Mouse (Mus musculus) urinary bladder, postnatal 10 days (tissue): ENCODE results near the gene Ets2.

Source experiments
- DNase-seq: peaks from one replicate; pipeline ENCODE4 v3.0.0; 2022; ENCODE audit warnings: low spot score

Ets2 gene

DNA sequence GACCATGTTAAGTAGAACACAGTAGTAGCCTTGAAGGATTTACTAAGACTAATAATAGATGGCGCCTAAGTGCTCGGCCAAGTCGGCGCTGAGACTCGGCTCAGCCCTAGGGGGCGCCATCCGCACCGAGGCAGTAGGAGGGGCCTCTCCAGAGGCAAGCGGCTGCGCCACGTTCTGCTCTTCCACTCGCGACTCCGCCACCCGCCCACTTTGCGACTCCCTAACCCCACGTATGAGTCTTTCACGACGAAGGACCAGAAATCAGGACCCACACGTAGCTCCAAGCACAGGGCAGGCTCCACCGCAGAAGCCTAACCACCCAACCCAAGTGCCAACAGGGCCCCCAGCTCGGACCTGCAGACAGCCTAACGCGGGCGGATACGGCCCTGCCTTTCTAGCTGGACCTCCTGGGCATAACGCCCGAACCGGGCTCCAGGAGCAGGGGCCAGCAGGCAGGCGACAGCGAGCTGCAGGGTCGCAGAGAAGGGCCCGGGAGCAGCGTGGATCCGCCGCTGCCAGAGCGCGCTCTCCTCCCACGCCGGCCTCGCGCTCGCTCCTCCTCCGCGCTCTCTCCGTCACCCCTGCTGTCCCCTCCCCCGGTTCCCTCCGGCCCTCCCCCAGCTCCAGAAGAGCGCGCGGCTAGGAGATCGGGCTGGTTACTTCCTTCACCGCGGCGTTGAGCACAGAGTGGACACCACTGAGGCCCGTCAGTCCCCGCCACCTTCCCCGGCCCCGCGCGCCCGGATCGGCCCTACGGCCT, at the start of gene Ets2:
TSS of gene Ets2 (plus strand) at position 274 of the 760 bp plus-strand sequence.
- DNase-seq, result peak; percentile 72

DNA sequence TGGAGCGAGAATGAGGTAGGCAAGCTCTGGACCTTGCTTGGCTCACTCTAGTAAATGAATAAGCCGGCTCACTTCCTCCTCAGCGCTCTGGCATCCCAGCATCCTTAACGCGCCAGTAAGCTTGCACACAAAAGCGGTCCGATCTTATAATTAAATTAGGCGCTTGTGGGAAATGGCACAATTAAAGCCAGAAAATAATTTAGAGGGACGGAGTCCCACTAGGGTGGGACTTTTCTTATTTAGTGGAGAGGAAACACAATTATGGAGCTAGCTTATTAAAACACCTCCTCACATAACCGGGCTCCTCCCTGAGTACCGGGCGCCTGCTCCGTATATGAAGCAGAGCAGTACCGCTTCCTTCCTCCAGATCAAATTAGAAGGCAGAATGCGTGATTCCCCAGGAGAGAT, 47.7 kb upstream of the Ets2 start:
- DNase-seq, result no peak

DNA sequence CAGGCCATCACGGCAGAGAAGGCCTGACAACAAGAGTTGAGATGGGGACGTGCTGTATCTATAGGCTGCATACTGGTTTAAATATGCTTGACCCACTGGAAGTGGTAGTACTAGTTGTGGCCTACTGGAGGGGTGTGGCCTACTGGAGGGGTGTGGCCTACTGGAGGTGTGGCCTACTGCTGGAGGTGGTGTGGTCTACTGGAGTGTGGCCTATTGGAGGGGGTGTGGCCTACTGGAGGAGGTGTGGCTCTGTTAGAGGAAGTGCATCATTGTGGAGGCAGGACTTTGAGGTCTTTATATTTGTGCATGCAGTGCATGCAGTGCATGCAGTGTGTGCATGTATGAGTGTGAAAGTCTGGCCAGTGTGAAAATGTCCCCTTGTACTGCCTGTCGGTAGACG, 45.3 kb upstream of the Ets2 start:
- no peak for DNase-seq

DNA sequence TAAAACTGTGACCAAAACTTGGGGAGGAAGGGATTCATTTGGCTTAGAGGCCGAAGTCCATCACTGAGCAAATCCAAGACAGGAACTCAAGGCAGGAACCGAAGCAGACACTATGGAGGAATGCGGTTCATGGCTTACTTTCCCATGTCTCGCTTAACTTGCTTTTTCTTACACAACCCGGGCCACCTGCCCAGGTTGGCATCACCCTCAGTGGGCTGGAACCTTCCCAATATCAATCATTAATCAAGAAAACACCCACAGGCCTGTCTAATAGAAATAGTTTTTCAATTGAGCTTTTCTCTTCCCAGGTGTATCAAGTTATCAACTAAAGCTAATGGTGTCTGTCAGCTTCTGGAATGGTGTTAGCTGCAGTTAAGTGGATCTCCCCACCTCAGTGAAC, 44.7 kb upstream of the Ets2 start:
- no peak for DNase-seq

DNA sequence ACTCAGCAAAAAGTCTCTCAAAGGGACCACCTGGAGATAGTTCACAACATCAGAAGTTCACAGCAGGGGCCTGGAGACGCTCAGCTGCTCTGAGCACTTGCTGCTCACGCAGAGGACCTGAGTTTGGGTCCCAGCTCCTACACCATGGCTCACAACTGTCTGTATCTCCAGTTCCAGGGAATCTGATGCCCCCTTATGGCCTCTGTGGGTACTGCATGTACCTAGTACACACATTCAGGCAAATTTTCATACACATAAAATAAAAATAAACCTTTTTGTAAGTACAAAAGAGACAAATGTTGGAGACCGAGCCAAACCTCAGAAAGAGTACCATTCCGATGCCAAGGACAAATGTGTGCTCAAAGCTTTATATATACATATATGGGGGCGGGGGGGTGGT, 44.1 kb upstream of the Ets2 start:
- DNase-seq, result no peak

DNA sequence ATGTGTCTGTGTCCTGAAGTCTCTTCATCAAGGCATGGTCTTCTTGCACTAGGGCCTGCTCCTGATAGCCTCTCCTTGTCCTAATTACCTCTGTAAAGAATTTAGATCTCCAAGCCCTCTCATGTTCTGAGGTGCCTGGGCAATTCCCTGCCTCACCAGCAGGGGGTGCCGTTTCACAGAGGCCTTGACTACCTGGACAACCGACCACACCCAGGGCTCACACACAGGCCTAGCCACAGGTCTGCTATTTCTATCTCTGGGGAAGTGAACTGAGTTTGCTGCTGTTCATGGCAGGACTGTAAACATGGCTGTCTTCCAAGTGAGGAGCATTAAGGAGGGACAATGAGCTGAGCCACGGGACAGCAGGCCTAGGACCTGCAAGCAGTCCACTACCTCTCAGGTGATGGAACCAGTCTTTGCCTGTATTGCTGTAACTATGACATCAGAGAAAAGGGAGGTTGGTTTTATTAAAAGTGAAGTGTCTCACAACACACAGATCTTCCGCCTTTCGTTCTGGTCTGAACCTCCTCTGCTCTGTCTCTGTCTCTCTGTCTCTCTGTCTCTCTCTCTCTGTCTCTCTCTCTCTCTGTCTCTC, 42.9 kb upstream of the Ets2 start:
- DNase-seq, result no peak

DNA sequence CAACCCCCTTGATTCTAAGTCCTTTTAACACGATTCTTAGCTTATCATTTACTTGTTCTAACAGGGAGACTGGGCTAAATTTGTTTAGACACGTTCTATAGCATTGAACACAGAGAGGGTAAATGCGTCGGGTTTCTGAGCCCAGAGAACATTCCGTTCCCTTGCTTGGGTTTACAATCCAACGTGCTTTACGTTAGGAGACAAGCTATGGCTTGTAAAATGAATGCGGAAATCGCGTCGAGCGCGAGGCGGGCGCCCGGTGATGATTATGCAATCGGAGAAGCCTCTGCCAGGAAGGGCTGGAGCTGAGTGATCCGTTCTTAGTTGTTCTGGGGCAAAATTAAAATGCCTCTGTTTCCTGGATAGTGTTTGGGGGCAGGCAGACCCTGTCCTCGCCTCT, 42.4 kb upstream of the Ets2 start:
- DNase-seq, result no peak

DNA sequence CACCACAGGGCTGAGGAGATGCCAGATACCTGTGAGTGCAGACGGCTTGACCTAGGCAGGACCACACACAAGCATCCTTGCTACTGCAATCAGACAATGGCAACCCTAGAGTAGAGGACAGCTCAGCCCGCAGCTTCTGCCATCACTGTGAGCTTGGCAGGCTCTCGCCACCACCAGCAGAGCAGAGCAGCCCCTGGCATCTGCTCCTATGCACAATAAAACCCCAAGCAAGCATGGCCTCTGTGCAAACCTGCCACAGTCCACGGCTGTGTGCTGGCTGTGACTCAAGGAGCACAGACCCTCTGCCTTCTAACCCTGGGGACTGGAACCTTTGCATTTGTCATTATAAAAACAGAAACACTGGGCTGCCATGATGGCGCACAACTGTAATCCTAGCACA, 41.0 kb upstream of the Ets2 start:
- no peak for DNase-seq

DNA sequence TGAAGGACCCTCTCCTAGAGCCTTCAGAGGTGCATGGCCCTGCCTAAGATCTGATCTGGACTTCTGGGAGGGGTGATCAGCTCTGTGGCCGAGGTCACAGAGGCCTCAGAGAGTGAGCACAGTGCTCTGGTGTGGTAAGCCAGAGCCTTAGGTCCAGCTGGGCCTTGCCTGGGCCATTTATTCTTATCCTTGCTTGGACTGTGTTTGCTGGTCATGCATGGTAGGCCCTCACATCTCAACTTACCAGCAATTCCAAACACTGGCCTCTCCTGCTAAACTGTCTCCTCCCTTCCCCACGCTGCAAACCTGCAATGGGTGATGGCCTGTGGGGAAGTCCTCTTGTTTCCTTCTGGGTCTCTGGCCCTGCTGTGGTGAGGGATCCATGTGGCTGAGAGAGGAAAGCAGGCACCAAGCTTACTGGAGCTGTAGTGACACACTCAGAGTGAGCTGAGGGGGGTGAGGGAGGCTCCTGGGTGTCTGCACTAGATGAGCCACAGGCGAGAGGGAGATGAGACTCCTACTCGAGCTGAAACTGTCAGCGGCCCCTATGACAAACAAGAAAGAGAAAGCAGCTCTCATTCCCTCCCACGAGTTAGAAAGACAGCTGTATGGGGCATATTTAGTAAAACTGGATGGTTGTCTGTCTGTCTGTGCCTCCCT, 36.3 kb upstream of the Ets2 start:
- no peak for DNase-seq

DNA sequence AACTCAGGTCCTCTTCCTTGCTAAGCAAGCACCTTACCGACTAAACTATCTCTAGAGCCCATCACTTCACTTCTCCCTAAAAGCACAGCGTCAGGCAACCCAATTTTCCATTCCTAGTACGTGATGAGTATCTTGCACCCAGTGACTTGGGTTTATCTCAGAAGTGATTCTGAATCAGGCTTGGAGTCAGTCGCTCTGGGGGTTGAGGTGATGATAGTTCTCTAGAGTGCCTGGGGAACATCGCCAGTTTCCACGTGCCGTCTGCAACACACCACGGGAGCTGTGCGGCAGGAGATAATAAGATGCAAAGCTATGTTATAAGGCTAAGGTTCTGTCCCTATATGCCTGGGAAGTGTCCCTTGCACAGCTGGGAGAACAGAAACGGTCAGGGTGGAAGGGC, 35.6 kb upstream of the Ets2 start:
- DNase-seq, result no peak

DNA sequence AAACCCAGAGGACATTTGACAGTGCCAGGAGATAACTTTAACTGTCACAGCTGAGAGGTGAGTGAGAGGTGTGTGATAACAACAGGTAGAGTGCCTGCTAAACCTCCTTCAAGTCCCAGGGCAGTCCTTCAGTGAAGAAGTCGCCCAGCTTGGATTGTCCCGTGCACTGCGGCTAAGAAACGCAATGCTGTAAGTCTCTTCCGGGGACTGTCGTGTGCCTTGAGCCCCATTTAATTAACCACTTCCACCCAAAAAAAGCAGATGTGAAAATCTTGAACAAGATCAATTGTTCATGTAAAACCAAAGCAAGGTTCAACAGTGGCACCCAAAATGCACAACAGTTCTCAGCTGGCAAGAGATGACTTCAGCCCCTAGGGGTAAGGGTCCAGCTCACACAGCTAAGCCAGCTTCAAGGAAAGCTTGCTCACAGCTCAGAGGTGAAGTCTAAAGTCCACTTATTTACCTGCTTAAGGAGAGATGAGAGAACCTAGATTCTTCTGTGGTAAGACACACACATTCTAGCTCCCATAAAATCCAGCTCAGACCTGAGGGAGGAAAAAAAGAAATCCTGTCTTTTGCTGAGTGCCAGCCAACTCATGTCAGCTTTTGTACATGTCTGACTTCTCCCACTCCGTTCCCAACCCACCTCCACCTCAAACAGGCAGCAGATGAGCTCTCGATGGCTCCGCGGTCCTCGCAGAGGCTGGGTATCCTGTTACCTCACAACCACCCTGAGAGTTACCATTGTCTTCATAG, 34.3 kb upstream of the Ets2 start:
- no peak for DNase-seq

DNA sequence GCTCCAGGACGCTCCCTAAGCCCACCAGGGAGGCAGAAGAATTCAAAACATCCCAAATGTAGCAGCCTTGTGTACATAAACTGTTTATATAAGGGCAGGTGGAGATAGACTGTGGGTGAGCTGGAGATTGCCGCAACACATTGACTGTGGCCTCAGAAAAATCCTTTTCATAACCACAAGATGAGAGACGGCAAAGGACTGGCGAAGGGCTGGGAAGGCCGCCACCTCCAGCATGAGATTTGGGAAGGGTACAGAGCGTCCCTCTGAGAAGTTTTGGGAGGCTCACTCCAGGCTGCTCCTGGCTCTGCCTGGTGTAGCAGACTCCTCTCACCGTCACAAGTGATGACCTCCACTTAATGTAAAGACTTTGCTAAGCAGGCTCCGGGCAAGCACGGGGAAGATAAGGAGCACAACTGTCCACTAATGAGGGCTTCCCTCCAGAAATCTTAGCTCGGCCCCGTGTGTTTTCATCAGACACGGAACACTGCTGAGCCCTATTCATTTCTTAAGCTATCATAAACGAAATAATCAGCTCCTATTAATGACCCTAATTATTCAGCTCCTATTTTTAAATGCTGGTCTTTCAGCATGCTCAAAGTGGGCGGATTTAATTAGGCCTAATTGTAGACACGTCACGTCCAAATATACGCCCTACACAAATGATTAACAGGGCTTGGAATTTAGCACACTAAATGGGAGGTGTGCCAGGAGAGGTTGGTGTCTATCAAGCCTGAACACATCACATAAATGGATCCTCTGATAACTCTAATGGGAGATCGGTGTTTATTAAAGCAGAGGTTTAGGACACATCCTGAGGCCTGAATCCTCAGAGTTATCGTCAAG, 33.5 kb upstream of the Ets2 start:
- DNase-seq, result no peak

DNA sequence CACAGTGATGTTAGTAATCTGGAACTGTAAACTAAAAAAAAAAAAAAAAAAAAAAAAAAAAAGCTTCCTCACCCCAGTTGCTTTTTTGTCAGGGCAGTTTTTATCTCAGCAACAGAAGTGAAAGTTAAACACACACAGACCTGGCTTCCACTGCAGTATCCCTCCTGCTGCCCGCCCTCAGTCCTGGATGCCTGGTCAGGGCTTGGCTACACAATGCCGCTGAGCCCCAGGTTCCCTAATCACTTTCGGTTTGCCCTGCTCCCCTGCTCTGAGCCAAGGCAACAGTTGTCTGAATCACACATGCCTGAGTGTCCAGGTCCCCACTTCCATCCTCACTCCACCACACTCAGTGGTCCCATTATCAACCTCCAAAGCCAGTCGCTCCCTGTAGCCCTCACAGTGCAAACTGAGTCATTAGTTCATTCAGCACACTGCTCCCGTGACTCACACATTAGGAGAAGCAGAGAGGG, 27.4 kb upstream of the Ets2 start:
- DNase-seq, result no peak

DNA sequence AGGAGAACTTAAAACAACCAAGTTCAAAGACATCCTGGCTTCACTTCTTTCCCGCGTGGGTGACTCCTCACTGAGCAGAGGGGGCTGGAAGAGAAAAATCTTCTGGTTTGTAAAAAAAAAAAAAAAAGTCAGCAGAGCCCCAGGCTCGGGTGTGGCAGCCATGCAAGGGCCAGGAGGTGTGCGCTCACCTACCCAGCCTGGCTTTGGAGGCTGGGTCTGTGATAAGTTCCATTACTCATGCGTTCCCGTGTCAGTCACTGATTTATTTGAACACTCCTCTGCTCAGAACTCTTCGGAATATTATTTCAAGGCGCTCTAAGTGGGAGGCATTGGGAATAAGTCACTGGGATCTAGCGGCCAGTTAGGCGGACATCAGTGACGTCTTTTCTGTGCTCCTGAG, 26.7 kb upstream of the Ets2 start:
- no peak for DNase-seq

DNA sequence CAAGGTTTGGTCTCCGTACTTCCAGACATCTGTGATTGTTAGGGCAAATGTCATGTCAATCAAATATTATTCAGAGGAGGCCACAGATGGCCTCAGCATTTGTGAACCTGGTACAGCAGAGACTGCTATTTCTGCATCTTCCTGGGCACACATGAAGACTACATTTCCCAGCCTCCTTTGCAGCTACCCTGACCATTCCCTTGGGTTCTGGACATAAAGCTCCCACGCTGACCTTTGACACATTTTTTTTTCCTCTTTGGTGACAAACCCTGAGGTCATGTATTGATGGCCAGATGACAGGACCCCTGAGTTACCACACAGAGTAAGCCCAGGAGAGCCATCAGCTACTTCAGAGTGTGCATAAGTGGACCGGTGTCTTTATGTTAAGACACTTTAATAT, 25.2 kb upstream of the Ets2 start:
- no peak for DNase-seq

DNA sequence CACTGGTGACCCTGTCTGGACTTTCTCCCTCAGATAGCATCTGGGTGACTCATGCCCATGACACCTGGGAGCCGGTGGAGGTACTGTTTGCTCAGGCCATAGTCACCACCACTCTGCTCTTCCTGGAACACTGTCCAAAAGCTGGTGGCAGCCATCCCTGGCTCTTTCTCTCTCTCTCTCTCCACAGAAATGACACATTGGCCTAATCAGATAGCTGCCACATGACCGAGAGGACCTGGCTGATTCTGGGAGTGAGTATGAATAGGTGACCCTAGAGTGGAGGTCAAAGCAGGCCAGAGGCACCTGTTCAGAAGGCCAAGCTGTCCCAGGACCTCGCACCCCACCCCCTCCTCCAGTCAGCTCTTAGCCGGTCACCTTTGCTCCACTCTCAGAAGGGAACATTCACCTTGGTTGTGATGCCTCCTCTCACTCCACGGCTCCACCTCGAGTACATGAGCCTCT, 19.4 kb upstream of the Ets2 start:
- no peak for DNase-seq

DNA sequence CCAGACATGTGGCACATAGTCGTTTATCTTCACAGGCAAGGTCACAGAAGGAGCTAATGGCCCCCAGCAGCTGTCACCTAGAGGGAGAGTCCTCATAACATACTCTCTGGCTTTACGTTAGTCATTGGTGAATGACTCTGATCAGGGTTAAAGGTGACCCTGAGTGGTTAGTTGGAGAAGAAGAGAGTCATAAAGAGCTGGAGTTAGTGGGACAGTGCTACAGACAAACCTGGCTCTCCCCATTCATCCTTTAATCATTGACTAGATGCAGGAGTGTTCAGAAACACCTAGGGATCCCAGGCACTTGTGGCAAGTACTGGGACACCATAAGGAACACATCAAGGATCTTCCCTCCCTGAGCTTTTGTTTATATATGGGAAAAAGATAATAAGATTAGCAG, 16.1 kb upstream of the Ets2 start:
- DNase-seq, result no peak

DNA sequence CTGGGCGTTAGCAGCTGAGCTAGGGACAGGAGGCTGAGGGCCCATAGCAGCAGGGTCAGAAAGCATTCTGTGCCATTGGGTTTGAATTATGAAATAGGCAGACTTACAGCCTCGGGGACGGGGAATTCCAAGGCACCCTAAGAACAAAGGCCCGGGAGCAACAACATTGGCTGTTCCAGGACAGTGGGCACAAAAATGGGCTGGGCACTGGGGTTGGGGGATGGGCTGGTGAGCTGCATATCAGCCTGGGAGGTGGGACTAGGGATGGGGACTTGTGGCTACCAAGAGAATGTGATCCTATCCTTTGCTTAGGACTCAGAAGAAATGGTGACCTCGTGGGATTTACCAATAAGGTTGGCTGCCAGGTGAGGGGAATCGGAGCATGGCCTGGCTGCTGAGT, 15.6 kb upstream of the Ets2 start:
- DNase-seq, result no peak

DNA sequence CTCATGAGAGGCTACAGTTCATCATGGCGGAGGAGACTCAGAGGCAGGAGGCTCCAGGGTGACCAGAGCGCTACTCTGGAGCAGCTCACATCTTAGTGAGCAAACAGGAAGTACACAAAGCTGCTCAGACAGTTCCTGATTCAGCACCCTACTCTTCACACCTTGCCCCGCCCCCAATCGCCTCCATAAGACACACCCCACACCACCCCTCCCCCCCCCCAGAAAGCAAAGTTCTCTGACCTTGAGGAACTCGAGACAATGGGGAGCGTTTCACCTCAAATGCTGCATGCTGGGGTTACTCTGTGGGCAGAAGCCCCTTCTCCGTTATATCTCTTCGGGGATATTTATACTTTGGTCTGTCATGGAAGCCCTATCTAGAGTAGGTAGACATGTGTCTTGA, 15.0 kb upstream of the Ets2 start:
- DNase-seq, result no peak

DNA sequence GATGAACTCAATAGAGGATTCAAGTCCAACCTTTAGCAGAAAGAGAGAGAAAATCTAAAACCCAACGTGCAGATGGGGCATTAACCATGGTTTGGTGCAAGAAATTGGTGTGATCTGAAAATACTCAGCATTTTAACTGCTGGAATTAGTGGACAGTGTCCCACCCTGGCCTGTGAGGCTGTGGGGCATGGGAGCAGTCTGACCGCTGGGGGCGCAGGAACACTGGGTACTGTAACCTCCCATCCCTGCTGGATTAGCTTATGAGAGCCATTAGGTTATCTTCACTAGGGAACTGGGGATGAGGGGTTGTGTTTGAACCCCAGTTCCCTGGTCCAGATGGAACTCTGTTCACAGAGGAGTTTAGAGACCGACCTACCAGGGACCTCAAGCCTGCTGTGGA, 13.9 kb upstream of the Ets2 start:
- DNase-seq, result no peak

DNA sequence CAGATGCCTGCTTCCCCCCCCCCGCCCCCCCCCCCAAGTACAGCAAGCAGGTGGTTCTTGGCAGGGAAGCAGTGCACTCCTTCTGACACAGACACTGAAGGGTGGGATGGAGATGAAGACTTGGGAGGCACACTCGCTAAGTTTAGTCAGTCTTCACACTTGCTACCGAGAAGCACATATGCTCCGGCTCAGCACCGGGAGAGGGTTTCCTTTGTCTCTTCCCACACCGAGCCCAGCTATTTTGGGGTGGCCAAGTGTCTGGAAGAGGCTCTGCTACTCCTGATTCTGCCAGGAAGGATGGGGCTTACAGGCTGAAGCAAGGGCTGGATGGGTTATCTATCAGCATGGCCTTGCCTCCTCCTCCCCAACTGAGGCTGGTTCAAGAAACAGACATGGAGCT, 5.3 kb upstream of the Ets2 start:
- no peak for DNase-seq

DNA sequence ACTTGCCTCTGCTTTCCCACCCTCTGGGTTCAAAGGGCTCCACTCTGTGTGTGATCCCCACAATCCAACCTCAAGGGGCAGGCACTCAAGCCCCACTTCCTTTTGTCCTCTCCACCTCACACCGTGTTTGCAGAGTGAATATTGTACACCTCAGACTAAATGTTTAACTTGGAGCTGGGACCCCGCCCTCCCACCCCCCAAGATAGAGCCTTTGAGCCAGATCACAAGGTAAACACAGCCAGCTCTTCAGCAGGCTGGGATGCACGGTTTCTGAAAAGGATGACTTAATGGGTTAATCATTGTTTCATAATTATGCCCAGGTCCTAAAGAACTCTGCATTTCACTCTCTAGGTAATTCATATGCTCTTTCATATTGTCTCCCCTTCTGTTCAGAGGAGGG, 2.2 kb upstream of the Ets2 start:
- no peak for DNase-seq
